Mouse (Mus musculus): Measurements from ENCODE around the gene Cd79a. TPM values are rescaled to one million over a fixed set of nuclear protein-coding genes. Genes with fewer than 3 reads are reported as not detected.
"Not testable (repeated sequence)": the region's sequence is repeated elsewhere in the genome, so short reads cannot be mapped to it uniquely, and the experiment has no call there.

Cd79a gene
- polyA plus RNA-seq, 1 experiment from 2014 or later: 2.7 TPM

- H3K4me2 ChIP-seq (ENCODE audit: low read length): no peak overlapping the region
- peak overlapping the region; percentile 55; the same call in 1 of the 2 replicates for H3K27ac ChIP-seq
- peaks cover 33% of the 10 kb centered on the region; the same call in 1 of the 2 replicates for H3K36me3 ChIP-seq (ENCODE audit: insufficient read depth, low read length)
- WGBS: 31% methylated on average over 10 of the region's 10 CpGs
- no peaks in the 10 kb centered on the region for H3K27me3 ChIP-seq (ENCODE audit: insufficient read depth, low read length)
- no peaks in the 10 kb centered on the region for H3K9me3 ChIP-seq (replicated peaks; ENCODE audit: low read length)
- H3K9ac ChIP-seq (ENCODE audit: low read depth, low read length): no peak overlapping the region
- peak; percentile 90 for DNase-seq (ENCODE audit: low spot score)
- peak; percentile 99 for TF ChIP-seq CTCF (IDR thresholded peaks at IDR 0.05; ENCODE audit: low read depth)
- H3K4me1 ChIP-seq (replicated peaks; ENCODE audit: insufficient read depth, low read length): peaks cover 12% of the 10 kb centered on the region; the same call in 1 of the 2 replicates
- H3K4me3 ChIP-seq (replicated peaks; ENCODE audit: low read depth, low read length): no peak overlapping the region
- ATAC-seq (replicated peaks; ENCODE audit: low FRiP score, low read depth): peak; percentile 67
These were observed 6.6 kb upstream of the Cd79a start for GRCm38 (mm10) chr7:24890281-24891216.

GRCm38 (mm10) chr7:24891241-24892124 lies 5.7 kb upstream of the Cd79a start:
- Histone ChIP-seq H3K9ac (ENCODE audit: low read depth, low read length) (no peak overlapping the region), H3K36me3 (ENCODE audit: insufficient read depth, low read length) (peaks cover 28% of the 10 kb centered on the region; the same call in 1 of the 2 replicates), H3K4me3 (replicated peaks; ENCODE audit: low read depth, low read length) (no peak overlapping the region), H3K4me2 (ENCODE audit: low read length) (no peak overlapping the region), H3K4me1 (replicated peaks; ENCODE audit: insufficient read depth, low read length) (peaks cover 3% of the 10 kb centered on the region; the same call in 1 of the 2 replicates), H3K9me3 (replicated peaks; ENCODE audit: low read length) (no peaks in the 10 kb centered on the region), H3K27me3 (ENCODE audit: insufficient read depth, low read length) (no peaks in the 10 kb centered on the region), H3K27ac (0 out of 2 replicates have a peak overlapping the region, but pooled peaks have one; percentile 13)
- 70% methylated on average over 3 of the region's 3 CpGs for whole genome bisulfite sequencing
- no peak for ATAC-seq (replicated peaks; ENCODE audit: low FRiP score, low read depth)
- DNase-seq (ENCODE audit: low spot score): no peak
- TF ChIP-seq CTCF (IDR thresholded peaks at IDR 0.05; ENCODE audit: low read depth): no peak

GRCm38 (mm10) chr7:24892125-24892583 lies 5.0 kb upstream of the Cd79a start:
- no peaks in the 10 kb centered on the region for H3K27me3 ChIP-seq (ENCODE audit: insufficient read depth, low read length)
- no peak for ATAC-seq (replicated peaks; ENCODE audit: low FRiP score, low read depth)
- H3K27ac ChIP-seq: no peak overlapping the region
- no peak for TF ChIP-seq CTCF (IDR thresholded peaks at IDR 0.05; ENCODE audit: low read depth)
- no peak overlapping the region for H3K4me3 ChIP-seq (replicated peaks; ENCODE audit: low read depth, low read length)
- H3K4me2 ChIP-seq (ENCODE audit: low read length): no peak overlapping the region
- no peaks in the 10 kb centered on the region for H3K9me3 ChIP-seq (replicated peaks; ENCODE audit: low read length)
- no peaks in the 10 kb centered on the region for H3K4me1 ChIP-seq (replicated peaks; ENCODE audit: insufficient read depth, low read length)
- no peak for DNase-seq (ENCODE audit: low spot score)
- peaks cover 26% of the 10 kb centered on the region; the same call in 1 of the 2 replicates for H3K36me3 ChIP-seq (ENCODE audit: insufficient read depth, low read length)
- 63% methylated on average over 2 of the region's 2 CpGs for WGBS
- H3K9ac ChIP-seq (ENCODE audit: low read depth, low read length): no peak overlapping the region

- H3K9ac ChIP-seq (ENCODE audit: low read depth, low read length); ATAC-seq (replicated peaks; ENCODE audit: low FRiP score, low read depth); H3K4me3 ChIP-seq (replicated peaks; ENCODE audit: low read depth, low read length); H3K4me2 ChIP-seq (ENCODE audit: low read length); H3K27ac ChIP-seq; H3K4me1 ChIP-seq (replicated peaks; ENCODE audit: insufficient read depth, low read length); H3K36me3 ChIP-seq (ENCODE audit: insufficient read depth, low read length); H3K27me3 ChIP-seq (ENCODE audit: insufficient read depth, low read length); DNase-seq (ENCODE audit: low spot score); H3K9me3 ChIP-seq (replicated peaks; ENCODE audit: low read length): not testable (repeated sequence)
- 93% methylated on average over 2 of the region's 2 CpGs for WGBS
These were observed 1.4 kb upstream of the Cd79a start for GRCm38 (mm10) chr7:24895749-24896148.

- Histone ChIP-seq H3K36me3 (ENCODE audit: insufficient read depth, low read length) (no peaks in the 10 kb centered on the region), H3K4me2 (ENCODE audit: low read length) (no peak overlapping the region), H3K9me3 (replicated peaks; ENCODE audit: low read length) (no peaks in the 10 kb centered on the region), H3K9ac (ENCODE audit: low read depth, low read length) (no peak overlapping the region), H3K27me3 (ENCODE audit: insufficient read depth, low read length) (no peaks in the 10 kb centered on the region), H3K4me3 (replicated peaks; ENCODE audit: low read depth, low read length) (no peak overlapping the region), H3K4me1 (replicated peaks; ENCODE audit: insufficient read depth, low read length) (no peaks in the 10 kb centered on the region), H3K27ac (no peak overlapping the region)
- TF ChIP-seq CTCF (IDR thresholded peaks at IDR 0.05; ENCODE audit: low read depth): no peak
- WGBS: 70% methylated on average over 8 of the region's 8 CpGs
- DNase-seq (ENCODE audit: low spot score): no peak
- no peak for ATAC-seq (replicated peaks; ENCODE audit: low FRiP score, low read depth)
These were observed 912 bp upstream of the Cd79a start for GRCm38 (mm10) chr7:24896269-24896668.

- 79% methylated on average over 5 of the region's 5 CpGs for WGBS
These were observed 778 bp downstream of the Cd79a start for GRCm38 (mm10) chr7:24897959-24898358.

More at GRCm38 (mm10) chr7:24897959-24898358, 778 bp downstream of the Cd79a start:
- Histone ChIP-seq H3K27ac (no peak overlapping the region), H3K4me1 (replicated peaks; ENCODE audit: insufficient read depth, low read length) (no peaks in the 10 kb centered on the region), H3K36me3 (ENCODE audit: insufficient read depth, low read length) (no peaks in the 10 kb centered on the region), H3K9me3 (replicated peaks; ENCODE audit: low read length) (no peaks in the 10 kb centered on the region), H3K9ac (ENCODE audit: low read depth, low read length) (no peak overlapping the region), H3K4me3 (replicated peaks; ENCODE audit: low read depth, low read length) (no peak overlapping the region), H3K27me3 (ENCODE audit: insufficient read depth, low read length) (no peaks in the 10 kb centered on the region), H3K4me2 (ENCODE audit: low read length) (no peak overlapping the region)
- no peak for TF ChIP-seq CTCF (IDR thresholded peaks at IDR 0.05; ENCODE audit: low read depth)
- DNase-seq (ENCODE audit: low spot score) (no peak), ATAC-seq (replicated peaks; ENCODE audit: low FRiP score, low read depth) (no peak)

Measured in kidney, postnatal 0 days (tissue).